ENCODE assay signal across 24 mouse cellular contexts in the genomic region with DNA sequence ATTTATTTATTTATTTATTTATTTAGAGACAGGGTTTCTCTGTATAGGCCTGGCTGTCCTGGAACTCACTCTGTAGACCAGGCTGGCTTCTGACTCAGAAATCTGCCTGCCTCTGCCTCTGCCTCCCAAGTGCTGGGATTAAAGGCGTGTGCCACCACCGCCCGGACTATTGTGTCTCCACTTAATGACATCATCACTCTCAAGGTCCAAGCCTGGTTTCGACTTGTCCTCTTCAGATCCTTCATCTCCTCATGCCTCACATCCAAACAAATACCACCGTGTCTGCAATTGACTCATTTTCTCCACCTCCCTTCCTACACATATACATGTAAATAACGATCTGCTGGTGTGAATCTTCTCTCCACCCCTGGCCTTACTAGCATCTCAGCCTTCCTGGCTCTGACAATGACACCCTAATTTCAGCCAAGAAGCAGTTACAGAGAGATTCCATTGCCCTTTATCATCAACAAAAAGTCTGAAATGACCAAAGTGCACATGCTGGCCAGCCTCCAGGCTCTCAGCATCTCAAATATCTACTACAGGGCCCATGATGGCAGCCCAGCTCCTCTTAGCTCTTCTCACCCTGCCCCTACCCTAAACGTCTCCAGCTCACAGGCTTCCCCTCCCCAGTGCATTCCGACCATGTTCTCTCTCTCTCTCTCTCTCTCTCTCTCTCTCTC. TPM values are rescaled to one million over a fixed set of nuclear protein-coding genes. Genes with fewer than 3 reads are reported as not detected.
A peak's percentile ranks its signal among the peaks of the same experiment; 100 is the strongest.
DNase-seq lines count a peak whose midpoint lies in the region; ATAC-seq lines count a peak whose summit lies in the region.
"Had no signal": no experiment of that assay in that cellular context is flagged by ENCODE, and none has a peak within 500 bp of the region (broad histone marks: within the 10 kb centered on the region; RNA-seq: fewer than 3 reads in every experiment).

No protein-coding gene starts in this region.

- no peak for ATAC-seq in cerebellum, adult (ENCODE audit: insufficient number of reproducible peaks, low FRiP score, low TSS enrichment)
- no peak for ATAC-seq in midbrain, embryonic 11.5 days (ENCODE audit: low FRiP score)
- no peak for ATAC-seq in midbrain, embryonic 13.5 days

- no peaks in the 10 kb centered on the region for H3K36me3 ChIP-seq in midbrain, embryonic 11.5 days (ENCODE audit: control insufficient read depth, insufficient read depth, low read length)
- H3K36me3 ChIP-seq in midbrain, embryonic 13.5 days = 0 out of 2 replicates have a peak, but pooled peaks cover 2% of the 10 kb centered on the region
- H3K36me3 ChIP-seq: embryonic facial prominence, embryonic 12.5 days; embryonic facial prominence, embryonic 15.5 days; heart, embryonic 15.5 days had no signal

- no peak overlapping the region for H3K4me2 ChIP-seq in midbrain, embryonic 11.5 days
- H3K4me2 ChIP-seq in midbrain, embryonic 13.5 days (replicated peaks) = no peak overlapping the region

- H3K4me1 ChIP-seq in midbrain, embryonic 11.5 days (ENCODE audit: control insufficient read depth, insufficient read depth, low read length) = peaks cover 12% of the 10 kb centered on the region
- H3K4me1 ChIP-seq in midbrain, embryonic 13.5 days (replicated peaks) = peaks cover 18% of the 10 kb centered on the region

- no peak overlapping the region for H3K9ac ChIP-seq in midbrain, embryonic 11.5 days (ENCODE audit: low read length)
- H3K9ac ChIP-seq in midbrain, embryonic 13.5 days (replicated peaks) = no peak overlapping the region
- H3K9ac ChIP-seq: heart, embryonic 12.5 days had no signal

- DNase-seq in cerebellum, adult 9-10 months = peak; percentile 27
- peak; percentile 26 for DNase-seq in midbrain, embryonic 11.5 days (ENCODE audit: low spot score, missing footprints)
- DNase-seq in NIH3T3 (ENCODE audit: low read depth) = peak; percentile 64
- peak; percentile 11 for DNase-seq in induced T-regulatory cell, adult 2 months (ENCODE audit: low read depth)
- DNase-seq in neural tube, embryonic 10.5 days (ENCODE audit: extremely low spot score, low spot score) = no peak
- DNase-seq in spleen, adult 12 weeks (ENCODE audit: low spot score) = no peak
- DNase-seq: adrenal gland, adult 2 months; adrenal gland, postnatal 14 days; cerebellum, adult 18-20 months; cerebellum, postnatal 10 days; forebrain, postnatal 0 days; gastrocnemius, adult 2 months; gastrocnemius, postnatal 14 days; heart, adult 18-20 months; heart, postnatal 10 days; heart, postnatal 36 days; kidney, adult 2 months had no signal

- H3K27me3 ChIP-seq in midbrain, embryonic 11.5 days (ENCODE audit: control insufficient read depth, insufficient read depth, low read length) = no peaks in the 10 kb centered on the region
- no peaks in the 10 kb centered on the region for H3K27me3 ChIP-seq in midbrain, embryonic 13.5 days
- H3K27me3 ChIP-seq: embryonic facial prominence, embryonic 12.5 days; embryonic facial prominence, embryonic 15.5 days; heart, embryonic 12.5 days; heart, embryonic 15.5 days had no signal

- WGBS in midbrain, embryonic 11.5 days = 90% methylated on average over 8 of the region's 8 CpGs
- WGBS in midbrain, embryonic 13.5 days = 91% methylated on average over 8 of the region's 8 CpGs

- no peak overlapping the region for H3K4me3 ChIP-seq in midbrain, embryonic 11.5 days (ENCODE audit: low read depth, low read length)
- no peak overlapping the region for H3K4me3 ChIP-seq in midbrain, embryonic 13.5 days (replicated peaks)

- no peak overlapping the region for H3K27ac ChIP-seq in midbrain, embryonic 11.5 days (ENCODE audit: low read depth, low read length)
- no peak overlapping the region for H3K27ac ChIP-seq in midbrain, embryonic 13.5 days
- H3K27ac ChIP-seq: embryonic facial prominence, embryonic 12.5 days; hindbrain, embryonic 14.5 days had no signal

- no peaks in the 10 kb centered on the region for H3K9me3 ChIP-seq in midbrain, embryonic 11.5 days (ENCODE audit: control insufficient read depth, low read length)
- H3K9me3 ChIP-seq in midbrain, embryonic 13.5 days = no peaks in the 10 kb centered on the region
- H3K9me3 ChIP-seq: embryonic facial prominence, embryonic 12.5 days; embryonic facial prominence, embryonic 15.5 days; heart, embryonic 12.5 days; heart, embryonic 15.5 days had no signal

RNA-seq across cellular contexts. Expression of a gene that starts 1.2 kb away (rescaled TPM):
- 251 and 261 TPM in 2 replicates for polyA plus RNA-seq in midbrain, embryonic 11.5 days (2014; fragmentation: Nextera tagmentation; extraction: Ambion mirVana)
- polyA plus RNA-seq in midbrain, embryonic 13.5 days (2015; fragmentation: Nextera tagmentation; extraction: Ambion mirVana) = 183 and 192 TPM in 2 replicates

Comparison
In these comparisons a context has a peak if more than half of its experiments do, and no peak if none do; other contexts are left out.
1. DNase-seq: peak in cerebellum, adult 9-10 months (single experiment), midbrain, embryonic 11.5 days (single experiment), NIH3T3 (single experiment) and induced T-regulatory cell, adult 2 months (single experiment); none in neural tube, embryonic 10.5 days (single experiment) and spleen, adult 12 weeks (single experiment).